Mouse (Mus musculus) lung, embryonic 16.5 days (tissue): ENCODE results near the gene Scgb2b7. TPM values are rescaled to one million over a fixed set of nuclear protein-coding genes. Genes with fewer than 3 reads are reported as not detected.
"Not testable (repeated sequence)": the region's sequence is repeated elsewhere in the genome, so short reads cannot be mapped to it uniquely, and the experiment has no call there.

Experiments
- ATAC-seq: fragments of 200-750 bp; cut with Nextera tagmentation; 2 replicates; pipeline ENCODE4 v1.8.0; 2017; ENCODE audit warnings: low read depth, mild to moderate bottlenecking, moderate library complexity
- H3K27ac ChIP-seq: fragments of 300-500 bp; sonication (generic); 2 replicates; pipeline ENCODE4 v1.5.1; 2014; ENCODE audit warnings: mild to moderate bottlenecking, control low read depth, low read length
- H3K27me3 ChIP-seq: fragments of 300-500 bp; sonication (generic); 2 replicates; pipeline ENCODE4 v1.6.1; 2014; ENCODE audit warnings: low read depth, low read length, mixed read lengths; ENCODE audit not compliant: control insufficient read depth, insufficient read depth
- H3K36me3 ChIP-seq: fragments of 300-500 bp; sonication (generic); 2 replicates; pipeline ENCODE4 v1.6.1; 2014; ENCODE audit warnings: low read length; ENCODE audit not compliant: control insufficient read depth, insufficient read depth
- H3K4me1 ChIP-seq: fragments of 300-500 bp; sonication (generic); replicated peaks from 2 replicates; pipeline ENCODE4 v1.6.1; 2014; ENCODE audit warnings: low read length, mixed read lengths; ENCODE audit not compliant: control insufficient read depth, insufficient read depth
- H3K4me2 ChIP-seq: fragments of 300-500 bp; sonication (generic); 2 replicates; pipeline ENCODE4 v1.6.1; 2014; ENCODE audit warnings: low read depth, low read length, control low read depth
- H3K4me3 ChIP-seq: fragments of 300-500 bp; sonication (generic); 2 replicates; pipeline ENCODE4 v1.5.1; 2014; ENCODE audit warnings: mild to moderate bottlenecking, low read length, control low read depth
- H3K9ac ChIP-seq: fragments of 300-500 bp; sonication (generic); 2 replicates; pipeline ENCODE4 v1.6.1; 2014; ENCODE audit warnings: low read length, control low read depth
- H3K9me3 ChIP-seq: fragments of 300-500 bp; sonication (generic); 2 replicates; pipeline ENCODE4 v1.6.1; 2016; ENCODE audit warnings: low read length; ENCODE audit not compliant: control insufficient read depth
- WGBS: fragments of 180-500 bp; shearing (Covaris S2); extraction: QIAGEN DNeasy Blood & Tissue Kit; methylation state at CpG from one replicate; pipeline ENCODE4 v1.1.7; 2014; 5-methylcytosine and 5-hydroxymethylcytosine counted together
- polyA plus RNA-seq: library from polyadenylated mRNA; unstranded; fragments of >200 nt; fragmentation: Nextera tagmentation; extraction: Ambion mirVana; gene quantifications from 2 replicates; pipeline ENCODE4 v1.2.1, GENCODE M21; 2015

The Scgb2b7 gene
- not detected in 2 replicates for polyA plus RNA-seq

- H3K4me2 ChIP-seq, ATAC-seq, H3K27ac ChIP-seq, H3K27me3 ChIP-seq, H3K9ac ChIP-seq, H3K9me3 ChIP-seq, H3K4me3 ChIP-seq, H3K36me3 ChIP-seq, H3K4me1 ChIP-seq: not testable (repeated sequence)
Measured at GRCm38 (mm10) chr7:31705657-31706056, at the start of gene Scgb2b7. Scgb2b7 (minus strand) TSS chr7:31705757.

DNA sequence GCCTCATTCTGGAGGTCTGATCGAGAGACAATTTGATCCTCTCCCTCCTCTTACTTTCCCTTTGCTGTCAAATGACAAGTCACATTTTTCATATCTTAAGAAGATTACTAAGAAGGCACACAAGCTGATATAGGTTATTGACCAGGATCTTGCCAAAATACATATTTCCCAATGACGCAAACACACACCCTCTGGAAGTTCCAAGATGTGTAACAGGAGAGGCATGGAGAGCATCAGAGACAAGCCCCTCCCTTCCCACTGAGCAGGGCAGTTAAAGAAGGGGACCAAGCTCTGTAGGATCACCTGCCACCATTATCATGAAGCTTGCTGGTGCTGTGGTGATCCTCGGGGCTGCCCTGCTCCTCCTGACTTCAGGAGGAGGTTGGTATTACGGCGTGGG, 6.8 kb upstream of the Scgb2b7 start, which contains the start of gene Scgb1b7:
TSS of gene Scgb1b7 (plus strand) at position 301 of the 400 bp plus-strand sequence.
- H3K4me2 ChIP-seq, H3K9ac ChIP-seq, H3K27me3 ChIP-seq, H3K4me3 ChIP-seq, ATAC-seq, H3K27ac ChIP-seq, H3K36me3 ChIP-seq, H3K9me3 ChIP-seq, H3K4me1 ChIP-seq: not testable (repeated sequence)
- 78% methylated on average over 3 of the region's 5 CpGs for WGBS

Other genes starting within 250 kb of the Scgb2b7 start
- not detected in 2 replicates for gene Scgb1b7, start 6.9 kb upstream of the Scgb2b7 start, polyA plus RNA-seq